Mouse (Mus musculus) liver, adult 2 months (tissue): Measurements from ENCODE around the gene Chit1.

ENCODE experiments used
- CTCF ChIP-seq: fragments of 200-500 bp; IDR thresholded peaks from 2 replicates; pipeline ENCODE4 v1.5.1; 2011; ENCODE audit warnings: low read depth, low read length, control low read depth
- POLR2A ChIP-seq: fragments of 200-500 bp; IDR thresholded peaks from 2 replicates; pipeline ENCODE4 v1.6.1; 2011; ENCODE audit warnings: low read length, control low read depth; ENCODE audit not compliant: insufficient read depth; ENCODE audit errors: extremely low read depth

GRCm38 (mm10) chr1:134078802-134079476 is 32.1 kb upstream of the Chit1 start, which contains the start of gene Btg2:
- TF ChIP-seq POLR2A (peak; percentile 100), CTCF (0 out of 2 replicates have a peak, but pooled peaks have one; percentile 3)
